Mouse (Mus musculus): ENCODE measurements around the gene Prl3d3.
"Not testable (repeated sequence)": the region's sequence is repeated elsewhere in the genome, so short reads cannot be mapped to it uniquely, and the experiment has no call there.

Gene Prl3d3

DNA sequence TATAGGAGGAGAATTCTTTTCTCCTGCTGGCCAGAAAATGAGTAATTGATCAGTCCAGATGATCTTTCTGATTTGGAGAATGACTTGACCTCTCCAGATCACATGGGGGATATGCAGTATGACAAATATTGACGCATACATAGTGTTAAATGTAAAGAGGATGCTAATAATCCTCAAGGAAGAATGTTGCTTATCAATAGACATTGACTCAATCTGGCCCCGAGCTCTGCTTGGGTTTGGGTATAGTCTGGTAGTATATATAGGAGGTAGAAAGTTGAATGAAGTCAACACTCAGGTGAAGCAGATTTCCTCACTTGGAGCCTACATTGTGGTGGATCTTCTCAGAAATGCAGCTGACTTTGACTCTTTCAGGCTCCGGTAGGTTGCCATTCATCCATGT is at the start of gene Prl3d3:
Gene Prl3d3 (plus strand): TSS at position 301 of the 400 bp plus-strand sequence.
- DNase-seq (ENCODE audit: low read depth), result not testable (repeated sequence)

DNA sequence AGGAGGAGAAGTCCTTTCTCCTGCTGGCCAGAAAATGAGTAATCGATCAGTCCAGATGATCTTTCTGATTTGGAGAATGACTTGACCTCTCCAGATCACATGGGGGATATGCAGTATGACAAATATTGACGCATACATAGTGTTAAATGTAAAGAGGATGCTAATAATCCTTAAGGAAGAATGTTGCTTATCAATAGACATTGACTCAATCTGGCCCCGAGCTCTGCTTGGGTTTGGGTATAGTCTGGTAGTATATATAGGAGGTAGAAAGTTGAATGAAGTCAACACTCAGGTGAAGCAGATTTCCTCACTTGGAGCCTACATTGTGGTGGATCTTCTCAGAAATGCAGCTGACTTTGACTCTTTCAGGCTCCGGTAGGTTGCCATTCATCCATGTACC is 35.2 kb upstream of the Prl3d3 start, which contains the start of gene Prl3d2:
Gene Prl3d2 (plus strand): TSS at position 301 of the 400 bp plus-strand sequence.
- DNase-seq (ENCODE audit: low read depth), result not testable (repeated sequence)

DNA sequence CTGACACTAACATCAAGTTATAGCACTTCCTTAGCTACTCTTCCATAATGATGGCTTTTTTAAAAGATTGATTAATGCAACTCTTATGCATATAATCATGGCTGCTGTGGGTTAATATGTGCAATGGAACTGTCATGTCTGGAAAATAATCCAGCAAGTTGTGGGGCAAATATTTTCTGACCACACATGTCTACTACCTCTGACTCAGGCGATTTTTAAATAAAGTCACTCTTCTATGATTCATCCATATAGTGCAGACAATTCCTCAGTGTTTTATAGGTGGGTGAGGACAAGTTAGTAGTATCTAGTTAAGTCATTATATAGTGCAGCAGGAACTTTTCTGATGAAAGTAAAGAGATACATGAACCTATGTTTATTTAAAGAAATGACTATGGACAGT is 8.3 kb upstream of the Prl3d3 start:
- DNase-seq (ENCODE audit: low read depth), result no peak

DNA sequence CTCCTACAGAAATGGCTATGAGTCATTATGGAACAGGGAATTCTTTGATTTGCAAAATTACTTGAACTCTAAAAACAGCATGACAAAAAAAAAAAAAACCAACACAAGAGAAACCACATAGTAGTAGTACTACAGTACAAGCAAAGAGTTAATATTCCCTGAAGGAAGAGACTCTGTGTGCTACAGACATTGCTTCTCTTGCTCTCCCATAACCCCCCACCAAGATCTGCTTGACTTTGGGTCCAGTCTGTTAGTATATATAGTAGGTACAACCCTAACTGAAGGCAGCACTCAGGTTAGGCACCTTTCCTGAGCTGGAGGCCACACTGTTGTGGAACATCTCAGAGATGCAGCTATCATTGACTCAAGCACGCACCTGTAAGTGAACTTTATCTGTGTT is 39.8 kb downstream of the Prl3d3 start, which contains the start of gene Prl3c1:
Gene Prl3c1 (plus strand): TSS at position 301 of the 400 bp plus-strand sequence.
- DNase-seq (ENCODE audit: low read depth), result no peak
